Mouse (Mus musculus): ENCODE results near the gene Yjefn3.

DNA sequence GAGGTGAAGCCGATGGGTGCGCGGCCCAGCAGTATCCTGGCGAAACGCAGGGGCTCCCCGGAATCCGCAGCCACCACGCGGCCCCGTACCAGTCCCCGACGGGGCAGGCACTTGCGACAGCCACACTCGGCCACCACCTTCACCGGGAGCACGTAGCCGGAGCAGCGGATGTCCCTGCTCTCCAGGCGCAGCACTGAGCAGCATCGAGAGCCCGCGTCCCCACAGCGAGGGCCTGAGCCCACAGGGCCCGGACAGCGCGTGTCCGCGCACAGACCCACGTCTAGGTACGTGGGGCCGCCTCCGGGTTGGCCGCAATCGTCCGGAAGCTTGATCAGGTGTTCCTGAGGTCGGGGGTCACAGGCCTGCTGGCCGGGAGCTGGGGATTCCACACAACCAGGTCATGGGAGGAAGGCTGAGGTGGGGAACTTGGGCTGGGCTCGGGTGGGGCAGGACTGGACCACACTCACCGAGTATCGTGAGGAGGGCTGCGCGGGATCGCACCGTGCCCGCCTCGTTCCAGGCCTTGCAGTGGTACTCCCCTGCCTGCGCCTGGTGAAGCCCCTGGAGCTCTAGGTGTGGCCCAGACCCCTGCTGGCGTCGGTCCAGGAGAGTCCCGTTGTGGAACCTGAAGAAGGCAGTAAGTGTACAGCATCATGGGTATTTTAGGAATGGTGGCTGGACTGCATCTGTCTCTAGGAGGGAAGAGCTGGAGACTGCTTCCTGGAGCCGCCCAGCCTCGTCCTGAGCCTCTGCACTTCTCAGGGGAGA lies 19.5 kb downstream of the Yjefn3 start:
- TF ChIP-seq POLR2A (IDR thresholded peaks at IDR 0.05; ENCODE audit: low read depth, low read length) (no peak), CTCF (IDR thresholded peaks at IDR 0.05; ENCODE audit: extremely low read depth, insufficient read depth, insufficient read length, insufficient replicate concordance) (no peak)

All from spleen, adult 2 months (tissue).